Mouse (Mus musculus): ENCODE data around the gene Atp5e.

Gene Atp5e

DNA sequence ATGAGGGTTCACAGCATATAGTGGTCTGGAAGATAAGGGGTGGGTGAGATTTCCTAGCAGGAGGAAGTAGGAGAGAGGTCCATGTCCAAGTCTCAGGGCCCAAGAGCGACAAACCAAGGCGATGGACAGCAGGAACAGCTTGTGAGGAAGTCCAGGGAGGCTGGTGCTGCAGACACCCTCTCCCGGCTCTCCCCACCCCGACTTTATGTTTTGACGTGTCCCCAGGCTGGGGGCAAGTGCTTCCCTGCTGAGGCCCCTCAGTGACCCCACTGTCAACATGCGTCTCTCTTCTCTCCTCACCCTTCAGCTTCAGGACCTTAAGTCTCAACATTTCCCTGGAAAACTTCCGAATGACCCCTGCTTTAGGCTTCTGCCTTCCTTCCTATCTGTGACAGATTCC lies 50.8 kb downstream of the Atp5e start:
- DNase-seq, result no peak

Measured in cerebellum, postnatal 36 days (tissue).